Mouse (Mus musculus): Measurements from ENCODE around the gene Atp8a1.

DNA sequence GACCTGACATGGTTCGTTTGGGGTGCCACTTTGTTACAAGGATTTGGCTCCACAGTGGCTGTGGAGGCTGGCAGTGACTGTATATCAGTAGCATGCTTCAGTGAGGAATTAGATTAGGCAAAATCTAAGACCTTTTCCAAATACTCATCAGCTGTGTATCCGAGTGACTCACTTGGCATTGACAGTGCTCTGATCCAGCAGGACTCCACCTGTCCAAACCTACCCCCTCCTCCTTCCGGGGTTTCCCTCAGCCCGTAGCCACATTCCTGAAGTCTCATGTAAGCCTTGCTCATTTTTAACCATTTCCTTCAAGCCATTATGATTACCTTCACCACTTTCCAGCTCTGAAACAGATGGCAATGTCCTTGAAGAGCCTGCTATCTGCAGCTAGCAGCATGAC, 3.2 kb downstream of the Atp8a1 start:
- TF ChIP-seq POLR2A (IDR thresholded peaks at IDR 0.05; ENCODE audit: control insufficient read depth, extremely low read depth, insufficient read depth, low read length, poor library complexity), result no peak
- no peak for TF ChIP-seq CTCF (IDR thresholded peaks at IDR 0.05; ENCODE audit: borderline replicate concordance, control insufficient read depth, extremely low read depth, insufficient read depth, low read length, poor library complexity)

Data from thymus, adult 2 months (tissue).